Mouse (Mus musculus): Measurements from ENCODE around the gene Nck1. TPM values are rescaled to one million over a fixed set of nuclear protein-coding genes. Genes with fewer than 3 reads are reported as not detected.

The Nck1 gene
- total RNA-seq (2014; rRNA removed) (14.8 and 16.9 TPM in 2 replicates), polyA plus RNA-seq (2015; fragmentation: Nextera tagmentation; extraction: Ambion mirVana) (41.3 and 45.6 TPM in 2 replicates)

- ATAC-seq (ENCODE audit: low FRiP score) = peak; percentile 100
Observed at GRCm38 (mm10) chr9:100545715-100546593, at the start of gene Nck1. Nck1 (minus strand) TSS chr9:100546134.

GRCm38 (mm10) chr9:100590462-100590861, 44.5 kb upstream of the Nck1 start:
- WGBS = 70% methylated on average over 4 of the region's 4 CpGs
- Histone ChIP-seq H3K4me3 (ENCODE audit: low read depth, low read length) (no peak overlapping the region), H3K27ac (ENCODE audit: low read depth, low read length) (no peak overlapping the region), H3K27me3 (ENCODE audit: insufficient read depth, low read length) (no peaks in the 10 kb centered on the region), H3K4me1 (ENCODE audit: insufficient read depth, low read length) (no peaks in the 10 kb centered on the region), H3K9ac (replicated peaks; ENCODE audit: low read length, poor library complexity, severe bottlenecking) (no peak overlapping the region), H3K4me2 (ENCODE audit: low read depth, low read length, poor library complexity, severe bottlenecking) (no peak overlapping the region), H3K36me3 (ENCODE audit: insufficient read depth, low read length) (no peaks in the 10 kb centered on the region), H3K9me3 (ENCODE audit: low read length) (no peaks in the 10 kb centered on the region)
- ATAC-seq (ENCODE audit: low FRiP score) = no peak
- DNase-seq (ENCODE audit: low spot score) = no peak
- TF ChIP-seq CTCF (IDR thresholded peaks at IDR 0.05) = no peak

More at GRCm38 (mm10) chr9:100545715-100546593, at the start of gene Nck1:
- under 1% methylated on average over 93 of the region's 93 CpGs for WGBS
- Histone ChIP-seq H3K27me3 (ENCODE audit: insufficient read depth, low read length) (no peaks in the 10 kb centered on the region), H3K4me1 (ENCODE audit: insufficient read depth, low read length) (peaks cover 10% of the 10 kb centered on the region), H3K9me3 (ENCODE audit: low read length) (0 out of 2 replicates have a peak, but pooled peaks cover 2% of the 10 kb centered on the region), H3K4me3 (ENCODE audit: low read depth, low read length) (peak within 1 kb of the TSS; percentile 97), H3K4me2 (ENCODE audit: low read depth, low read length, poor library complexity, severe bottlenecking) (peak within 1 kb of the TSS; percentile 79), H3K36me3 (ENCODE audit: insufficient read depth, low read length) (no peaks in the 10 kb centered on the region), H3K9ac (replicated peaks; ENCODE audit: low read length, poor library complexity, severe bottlenecking) (peak within 1 kb of the TSS; percentile 87), H3K27ac (ENCODE audit: low read depth, low read length) (peak within 1 kb of the TSS; percentile 95)
- peak; percentile 99 for DNase-seq (ENCODE audit: low spot score)
- peak; percentile 72 for TF ChIP-seq CTCF (IDR thresholded peaks at IDR 0.05)

- no peak overlapping the region for H3K27ac ChIP-seq (ENCODE audit: low read depth, low read length)
- no peak for DNase-seq (ENCODE audit: low spot score)
- H3K9ac ChIP-seq (replicated peaks; ENCODE audit: low read length, poor library complexity, severe bottlenecking) = no peak overlapping the region
- WGBS = 88% methylated on average over 4 of the region's 4 CpGs
- H3K27me3 ChIP-seq (ENCODE audit: insufficient read depth, low read length) = no peaks in the 10 kb centered on the region
- H3K36me3 ChIP-seq (ENCODE audit: insufficient read depth, low read length) = no peaks in the 10 kb centered on the region
- no peaks in the 10 kb centered on the region for H3K9me3 ChIP-seq (ENCODE audit: low read length)
- H3K4me1 ChIP-seq (ENCODE audit: insufficient read depth, low read length) = no peaks in the 10 kb centered on the region
- H3K4me2 ChIP-seq (ENCODE audit: low read depth, low read length, poor library complexity, severe bottlenecking) = no peak overlapping the region
- no peak for TF ChIP-seq CTCF (IDR thresholded peaks at IDR 0.05)
- H3K4me3 ChIP-seq (ENCODE audit: low read depth, low read length) = no peak overlapping the region
- no peak for ATAC-seq (ENCODE audit: low FRiP score)
Observed at GRCm38 (mm10) chr9:100584031-100584430, 38.1 kb upstream of the Nck1 start.

- H3K9ac ChIP-seq (replicated peaks; ENCODE audit: low read length, poor library complexity, severe bottlenecking) = no peak overlapping the region
- H3K36me3 ChIP-seq (ENCODE audit: insufficient read depth, low read length) = no peaks in the 10 kb centered on the region
- no peak for TF ChIP-seq CTCF (IDR thresholded peaks at IDR 0.05)
- DNase-seq (ENCODE audit: low spot score) = no peak
- ATAC-seq (ENCODE audit: low FRiP score) = no peak
- H3K4me3 ChIP-seq (ENCODE audit: low read depth, low read length) = no peak overlapping the region
- 35% methylated on average over 13 of the region's 13 CpGs for WGBS
- H3K4me2 ChIP-seq (ENCODE audit: low read depth, low read length, poor library complexity, severe bottlenecking) = no peak overlapping the region
- no peaks in the 10 kb centered on the region for H3K9me3 ChIP-seq (ENCODE audit: low read length)
- no peaks in the 10 kb centered on the region for H3K27me3 ChIP-seq (ENCODE audit: insufficient read depth, low read length)
- H3K4me1 ChIP-seq (ENCODE audit: insufficient read depth, low read length) = no peaks in the 10 kb centered on the region
- no peak overlapping the region for H3K27ac ChIP-seq (ENCODE audit: low read depth, low read length)
Observed at GRCm38 (mm10) chr9:100582883-100583575, 37.1 kb upstream of the Nck1 start.

GRCm38 (mm10) chr9:100581543-100582492, 35.9 kb upstream of the Nck1 start:
- Histone ChIP-seq H3K9ac (replicated peaks; ENCODE audit: low read length, poor library complexity, severe bottlenecking) (no peak overlapping the region), H3K4me1 (ENCODE audit: insufficient read depth, low read length) (no peaks in the 10 kb centered on the region), H3K9me3 (ENCODE audit: low read length) (no peaks in the 10 kb centered on the region), H3K36me3 (ENCODE audit: insufficient read depth, low read length) (no peaks in the 10 kb centered on the region), H3K4me2 (ENCODE audit: low read depth, low read length, poor library complexity, severe bottlenecking) (no peak overlapping the region), H3K27me3 (ENCODE audit: insufficient read depth, low read length) (no peaks in the 10 kb centered on the region), H3K4me3 (ENCODE audit: low read depth, low read length) (no peak overlapping the region), H3K27ac (ENCODE audit: low read depth, low read length) (no peak overlapping the region)
- DNase-seq (ENCODE audit: low spot score) (peak; percentile 57), ATAC-seq (ENCODE audit: low FRiP score) (no peak)
- TF ChIP-seq CTCF (IDR thresholded peaks at IDR 0.05) = no peak
- 28% methylated on average over 13 of the region's 13 CpGs for WGBS

Data from midbrain, postnatal 0 days (tissue).